Mouse (Mus musculus) megakaryocyte, adult 5-6 weeks (primary cell): ENCODE results near the gene Fscn3. TPM values are rescaled to one million over a fixed set of nuclear protein-coding genes. Genes with fewer than 3 reads are reported as not detected.

ENCODE experiments used
- ATAC-seq: 2 replicates; pipeline ENCODE4 v1.8.0; 2016; ENCODE audit warnings: mild to moderate bottlenecking, inconsistent platforms; ENCODE audit not compliant: poor library complexity, severe bottlenecking
- total RNA-seq, 2 experiments: library from RNA; stranded (forward) in 1 of 2; stranded (reverse) in 1 of 2; fragments of 153-499, 151-499 nt in 1 of 2; fragments of 221-1000, 200-1000 nt in 1 of 2; gene quantifications; 2 replicates each; pipeline versions ENCODE4 v1.2.3 to v1.2.4; 2015 to 2017

Gene Fscn3
- total RNA-seq, 2 experiments from 2014 or later = not detected

DNA sequence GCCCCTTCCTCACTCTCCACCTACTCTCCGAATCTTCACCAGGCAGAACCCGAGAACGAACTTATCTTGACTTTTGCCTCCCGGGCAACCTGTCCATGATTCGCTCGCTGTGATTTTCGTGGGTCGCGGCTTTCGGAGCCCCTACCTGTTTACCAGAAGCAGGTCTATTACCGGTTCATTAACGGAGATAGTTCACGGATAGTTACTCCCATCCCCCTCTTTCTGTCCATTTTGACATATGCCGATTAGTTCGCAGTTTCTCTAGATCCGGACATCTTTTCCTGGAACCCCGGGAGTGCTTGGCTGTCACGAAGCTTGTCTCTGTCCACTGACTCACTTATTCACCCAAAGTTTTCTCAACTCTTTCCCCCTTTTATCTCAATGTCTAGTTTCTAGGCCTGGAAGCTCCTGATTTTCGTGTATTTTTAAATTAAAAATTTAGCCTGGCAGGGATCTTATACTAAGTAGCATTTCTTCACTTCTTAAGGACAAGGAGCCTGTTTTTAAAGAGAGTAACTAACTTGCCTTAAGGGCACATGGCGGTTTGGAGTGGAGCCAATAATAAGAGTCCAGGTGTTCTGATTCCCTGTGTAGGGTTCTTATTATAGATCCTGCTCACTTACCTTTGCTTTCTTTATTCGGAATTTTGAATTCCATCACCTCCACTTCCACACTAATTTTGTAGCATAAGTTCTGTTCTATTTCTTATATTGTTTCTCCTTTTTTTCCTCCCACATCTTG lies 53.3 kb downstream of the Fscn3 start:
- ATAC-seq = no peak

DNA sequence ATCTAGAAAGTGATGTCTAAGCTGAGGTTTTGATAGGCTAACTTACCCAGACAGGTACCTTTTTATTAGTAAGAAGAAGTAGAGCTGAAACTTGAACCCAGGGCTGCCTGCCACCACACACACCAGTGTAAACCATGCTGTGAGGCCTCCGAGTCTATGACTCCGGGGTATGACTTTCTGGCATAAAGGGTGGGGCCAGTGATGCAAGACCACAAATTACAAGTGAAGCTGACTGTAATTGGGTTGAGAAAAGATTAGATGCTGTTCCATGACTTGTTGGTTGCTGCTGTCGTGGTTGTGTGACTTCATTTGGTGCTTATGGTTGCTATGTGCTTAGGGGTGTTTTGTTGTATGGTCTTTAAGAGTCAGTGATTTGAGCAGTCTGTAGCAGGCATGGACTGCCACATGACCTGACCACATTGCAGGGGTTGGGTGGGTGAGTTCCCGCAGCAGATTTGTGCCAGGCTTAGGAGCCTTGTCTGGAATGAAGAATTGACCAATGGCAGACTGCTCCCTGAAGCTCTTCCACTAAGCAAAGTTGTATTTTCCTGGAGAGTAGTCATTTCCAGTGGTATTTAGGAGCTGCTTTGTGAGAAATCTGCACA lies 55.2 kb downstream of the Fscn3 start:
- ATAC-seq = no peak

DNA sequence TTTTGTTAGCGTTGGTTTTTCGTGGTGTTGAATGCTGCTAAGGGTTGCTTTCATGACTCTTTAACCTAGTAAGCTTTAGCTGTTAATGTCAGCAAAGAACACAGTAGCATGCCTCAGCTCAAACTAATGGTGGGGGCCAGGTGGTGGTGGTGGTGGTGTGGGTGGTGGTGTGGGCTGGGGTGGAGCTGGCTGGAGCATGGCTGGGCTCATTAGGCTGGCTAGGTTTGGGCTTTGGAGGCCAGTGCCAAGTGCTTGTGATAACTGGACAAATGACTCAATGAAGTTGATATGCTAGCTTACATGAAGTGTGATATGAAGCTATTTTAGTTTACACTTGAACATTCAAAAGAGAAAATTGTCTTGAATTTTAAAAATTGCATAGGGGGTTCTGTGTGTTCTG lies 58.4 kb downstream of the Fscn3 start:
- no peak for ATAC-seq

DNA sequence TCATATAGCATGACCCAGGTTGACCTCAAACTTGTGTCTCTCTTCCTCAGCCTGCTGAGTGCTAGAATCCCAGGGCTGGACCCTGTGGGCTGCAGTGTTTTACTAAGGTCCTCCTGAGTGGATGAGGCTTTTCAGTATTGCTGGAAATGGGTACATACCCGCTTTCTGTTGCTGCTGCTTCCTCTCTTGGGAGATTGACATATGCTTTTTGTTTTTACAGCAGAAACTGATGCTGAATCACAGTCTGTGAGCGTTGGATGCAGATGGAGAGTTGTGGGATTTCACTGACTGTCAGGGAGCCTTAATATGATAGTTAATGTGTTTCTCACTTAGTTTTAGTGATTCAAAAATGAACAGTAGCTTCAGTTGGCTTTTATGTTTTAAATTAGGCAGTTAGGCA lies 58.9 kb downstream of the Fscn3 start:
- ATAC-seq = peak; percentile 20; the same call in 1 of the 2 replicates

DNA sequence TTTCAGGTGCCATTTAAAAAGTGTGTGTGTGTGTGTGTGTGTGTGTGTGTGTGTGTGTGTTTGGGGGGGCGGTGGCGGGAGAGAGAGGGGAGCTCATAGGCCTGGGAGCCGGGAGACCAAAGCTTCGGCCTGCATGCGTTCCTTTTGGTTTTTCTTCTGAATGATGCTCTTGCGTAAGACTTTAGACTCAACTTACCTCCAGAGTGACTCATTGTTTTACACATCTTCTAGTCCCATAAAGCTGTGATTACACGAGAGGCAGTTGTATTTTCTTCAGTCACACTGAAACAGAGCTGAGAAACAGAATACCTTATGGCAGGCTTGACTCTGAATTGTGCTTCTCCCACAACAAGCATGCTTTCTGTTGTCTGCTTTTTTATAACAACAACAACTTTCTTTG lies 59.3 kb downstream of the Fscn3 start:
- ATAC-seq = peak; percentile 19; the same call in 1 of the 2 replicates

Other genes with a start within 250 kb of the Fscn3 start
- gene Zfp800, start 29.8 kb upstream of the Fscn3 start, total RNA-seq (2015) = 29.3 and 40.3 TPM in 2 replicates
- gene Zfp800, start 29.8 kb upstream of the Fscn3 start, total RNA-seq (2017) = 36.1 and 48.9 TPM in 2 replicates
- 68.1 and 109 TPM in 2 replicates for gene Arf5, start 4.2 kb upstream of the Fscn3 start, total RNA-seq (2015)
- 48.1 and 70.7 TPM in 2 replicates for gene Arf5, start 4.2 kb upstream of the Fscn3 start, total RNA-seq (2017)
- 4.2 and 4.8 TPM in 2 replicates for gene Gcc1, start 601 bp downstream of the Fscn3 start, total RNA-seq (2015)
- gene Gcc1, start 601 bp downstream of the Fscn3 start, total RNA-seq (2017) = 14.2 and 19.7 TPM in 2 replicates
- not detected in 2 replicates for gene Pax4, start 21.6 kb downstream of the Fscn3 start, total RNA-seq (2015)
- gene Pax4, start 21.6 kb downstream of the Fscn3 start, total RNA-seq (2017) = not detected in 2 replicates
- 40.2 and 46.7 TPM in 2 replicates for gene Snd1, start 47.4 kb downstream of the Fscn3 start, total RNA-seq (2015)
- 76.9 and 86.3 TPM in 2 replicates for gene Snd1, start 47.4 kb downstream of the Fscn3 start, total RNA-seq (2017)